Mouse (Mus musculus) spleen, adult 18-20 months (tissue): ENCODE results near the gene Stxbp3.
A peak's percentile ranks its signal among the peaks of the same experiment; 100 is the strongest.
"Not testable (repeated sequence)": the region's sequence is repeated elsewhere in the genome, so short reads cannot be mapped to it uniquely, and the experiment has no call there.

ENCODE experiments used
- DNase-seq, 2 experiments: peaks; one replicate each; pipeline ENCODE4 v3.0.0; 2022; ENCODE audit warnings: mixed read lengths in 2 of 2

Stxbp3 gene

DNA sequence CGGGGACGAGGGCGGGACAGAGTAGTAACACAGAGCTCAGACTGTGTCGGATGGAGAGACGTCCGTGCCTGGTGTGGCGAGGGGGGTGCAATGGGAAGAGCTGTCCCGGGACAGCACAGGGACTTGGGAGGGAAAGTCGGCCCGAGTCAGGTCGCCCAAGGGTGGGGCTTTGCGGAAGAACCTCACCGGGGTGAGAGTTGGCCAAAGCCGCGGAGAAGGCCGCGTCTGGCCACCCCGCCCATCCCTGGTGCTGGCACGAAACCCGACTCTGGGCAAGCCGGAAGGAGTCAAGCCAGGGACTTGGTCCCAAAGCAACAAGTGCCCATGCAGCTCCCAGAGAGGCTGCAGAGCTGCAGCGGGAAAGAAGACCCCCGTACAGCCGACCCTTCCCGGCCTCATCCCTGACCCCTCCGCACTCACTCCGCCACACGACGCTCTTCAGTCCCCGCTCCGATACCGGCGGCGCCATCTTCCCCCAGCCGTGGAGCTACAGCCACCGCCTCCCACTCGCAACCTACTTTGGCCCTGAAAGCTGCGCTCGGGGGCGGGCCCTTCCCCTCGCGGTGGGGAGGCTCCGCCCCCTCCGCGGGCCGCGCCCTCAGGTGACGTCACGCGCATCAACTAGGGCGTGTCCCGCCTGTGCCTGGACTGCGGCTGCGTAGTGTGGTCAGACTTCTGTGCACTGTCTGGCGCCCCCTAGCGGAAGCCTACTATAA lies at the start of gene Stxbp3:
Gene Stxbp3 (minus strand): TSS at position 527 of the 716 bp plus-strand sequence.
- DNase-seq = peak; percentile 97 to 100

DNA sequence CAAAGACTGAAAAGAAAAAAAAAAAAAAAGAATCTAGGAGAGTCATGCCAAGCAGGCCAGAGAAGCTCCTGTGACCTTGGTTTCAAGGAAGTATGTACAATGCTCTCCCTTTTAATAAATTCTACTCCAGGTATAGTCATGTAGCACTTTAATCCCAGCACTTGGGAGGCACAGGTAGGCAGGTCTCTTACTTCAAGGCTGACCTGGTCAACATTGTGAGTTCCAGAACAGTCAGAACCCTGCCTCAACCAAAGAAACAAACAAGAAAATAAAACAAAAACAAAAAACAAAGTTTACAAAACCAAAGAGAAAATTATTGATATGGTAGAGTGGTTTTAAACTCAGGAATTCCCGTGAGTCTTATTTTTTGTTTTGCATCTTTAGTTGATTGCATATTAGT lies 49.6 kb upstream of the Stxbp3 start, which contains the start of gene Fndc7:
Gene Fndc7 (minus strand): TSS at position 101 of the 400 bp plus-strand sequence.
- no peak for DNase-seq

DNA sequence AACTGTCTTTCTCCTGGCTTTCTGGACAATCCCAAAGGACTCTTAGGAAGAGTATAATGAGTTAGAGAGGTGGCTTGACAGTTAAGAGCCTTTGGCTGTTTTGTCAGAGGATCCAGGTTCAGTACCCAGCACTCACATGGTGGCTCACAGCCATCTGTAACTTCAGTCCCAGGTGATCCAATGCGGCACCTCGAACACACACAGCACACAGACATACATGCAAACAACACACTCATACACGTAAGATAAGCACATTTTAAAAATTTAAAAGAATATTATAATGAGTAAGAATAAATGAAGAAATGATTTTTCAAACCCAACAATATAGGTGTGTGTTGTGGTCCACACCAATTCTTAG lies 47.3 kb upstream of the Stxbp3 start:
- DNase-seq = no peak

DNA sequence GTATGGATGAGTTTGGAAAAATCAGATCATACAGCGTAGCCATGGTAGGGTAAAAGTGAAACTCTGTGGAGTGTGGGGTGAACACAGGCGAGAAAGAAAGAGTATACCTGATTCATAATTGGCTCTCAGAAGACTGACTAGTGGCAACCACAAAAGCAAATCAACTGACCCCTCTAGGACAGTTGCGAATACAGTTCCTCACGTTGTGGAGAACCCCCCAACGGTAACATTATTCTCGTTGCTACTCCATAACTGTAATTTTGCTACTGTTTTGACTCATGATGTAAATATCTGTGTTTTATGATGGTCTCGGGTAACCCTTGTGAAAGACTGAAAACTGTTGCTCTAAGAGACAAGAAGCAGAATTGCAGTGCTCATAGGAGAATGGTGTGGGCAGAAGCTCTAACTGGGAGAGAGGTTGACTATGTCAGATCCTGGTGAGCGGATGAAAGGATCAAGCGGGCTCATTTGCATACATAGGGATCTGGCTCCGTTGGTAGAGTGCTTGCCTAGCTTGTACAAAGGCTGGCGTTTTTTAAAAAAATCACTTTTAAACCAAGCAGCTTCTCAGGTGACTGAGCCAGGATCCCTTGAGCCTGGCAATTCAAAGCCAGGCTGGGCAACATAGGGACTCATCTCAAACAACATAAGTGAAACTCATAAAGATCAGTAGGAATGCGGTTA lies 46.8 kb upstream of the Stxbp3 start:
- DNase-seq = no peak

DNA sequence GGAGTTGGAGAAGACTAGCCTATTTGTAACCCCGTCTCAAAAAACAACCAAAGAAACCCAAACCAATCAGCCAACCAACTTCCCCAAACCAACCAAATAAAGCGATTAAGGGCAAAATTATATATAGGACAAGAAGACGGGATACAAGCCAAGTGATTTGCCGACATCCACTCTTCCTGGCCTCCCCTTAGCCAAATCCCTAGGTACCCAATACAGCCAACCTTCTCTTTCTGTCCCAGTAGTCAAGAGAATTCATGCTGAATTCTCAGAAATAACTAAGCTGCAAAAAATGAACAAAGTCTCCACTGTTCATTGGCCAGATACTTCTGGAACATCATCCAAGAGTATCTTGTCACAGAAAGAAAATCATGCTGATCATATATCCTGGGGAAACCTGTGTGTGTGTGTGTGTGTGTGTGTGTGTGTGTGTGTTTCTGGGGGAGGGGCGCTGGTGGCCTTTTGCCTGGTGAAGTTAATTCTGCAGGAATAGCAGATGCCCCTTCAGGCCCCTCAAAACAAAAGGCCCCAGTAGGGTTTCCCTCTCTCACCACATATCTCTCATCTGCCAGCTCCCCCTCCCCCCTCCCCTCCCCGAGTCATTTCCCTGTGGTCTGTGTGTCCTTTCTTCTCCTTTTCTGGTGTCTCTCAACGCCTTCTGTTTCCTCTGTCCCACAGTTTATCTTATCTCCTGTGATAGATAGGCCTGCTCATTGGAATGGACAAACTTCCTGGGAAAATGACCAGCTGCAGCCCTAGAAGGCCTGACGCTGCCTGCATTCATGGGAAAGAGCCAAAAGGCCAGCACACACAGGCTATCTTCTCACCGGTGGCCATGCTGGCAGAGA lies 45.6 kb upstream of the Stxbp3 start:
- DNase-seq = no peak

DNA sequence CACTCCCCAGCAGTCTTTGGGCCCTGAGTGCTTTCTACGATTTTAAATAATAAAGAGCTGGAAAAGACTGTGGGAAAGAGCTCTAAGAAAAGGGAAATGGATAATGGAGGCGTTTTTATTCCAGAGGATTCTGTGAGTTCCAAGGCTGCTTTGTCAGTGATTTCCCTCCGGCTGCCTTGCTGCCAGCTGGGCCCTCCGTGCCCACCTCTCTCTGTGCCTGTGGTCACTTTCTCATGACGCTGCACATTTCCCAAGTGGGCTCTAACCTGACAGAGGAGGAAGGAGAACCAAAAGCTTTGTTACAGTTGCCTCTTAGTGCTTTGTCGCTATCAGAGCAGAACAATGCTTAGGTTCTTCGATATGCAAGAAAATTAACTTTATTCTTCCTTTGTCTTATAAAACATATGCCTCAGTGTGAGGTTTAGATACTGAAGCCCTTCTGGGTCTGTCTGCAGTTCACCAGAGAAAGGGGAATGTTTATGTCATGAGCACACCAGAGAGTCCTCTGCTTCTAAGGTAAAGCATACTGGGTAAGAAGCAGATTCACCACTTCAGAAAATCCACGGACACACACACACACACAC lies 44.5 kb upstream of the Stxbp3 start:
- DNase-seq = no peak

DNA sequence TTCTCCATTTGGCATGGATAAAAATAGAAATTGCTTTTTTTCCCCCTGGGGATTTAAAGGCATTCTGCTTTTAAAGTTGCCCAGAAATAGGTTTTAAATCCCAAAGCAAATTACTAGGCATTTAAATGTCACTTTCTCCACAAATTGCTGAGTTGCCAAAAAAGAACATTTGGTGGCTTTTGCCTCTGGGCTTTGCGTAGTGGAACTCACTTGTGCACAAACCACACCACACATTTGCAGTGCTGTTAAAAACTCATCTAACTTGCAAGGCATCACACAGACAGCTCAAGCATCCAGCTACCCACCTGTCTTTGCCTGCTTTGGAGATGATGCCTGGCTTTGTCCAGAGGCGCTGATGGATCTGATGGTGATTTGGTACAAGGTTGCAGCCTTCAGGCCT lies 42.7 kb upstream of the Stxbp3 start:
- no peak for DNase-seq

DNA sequence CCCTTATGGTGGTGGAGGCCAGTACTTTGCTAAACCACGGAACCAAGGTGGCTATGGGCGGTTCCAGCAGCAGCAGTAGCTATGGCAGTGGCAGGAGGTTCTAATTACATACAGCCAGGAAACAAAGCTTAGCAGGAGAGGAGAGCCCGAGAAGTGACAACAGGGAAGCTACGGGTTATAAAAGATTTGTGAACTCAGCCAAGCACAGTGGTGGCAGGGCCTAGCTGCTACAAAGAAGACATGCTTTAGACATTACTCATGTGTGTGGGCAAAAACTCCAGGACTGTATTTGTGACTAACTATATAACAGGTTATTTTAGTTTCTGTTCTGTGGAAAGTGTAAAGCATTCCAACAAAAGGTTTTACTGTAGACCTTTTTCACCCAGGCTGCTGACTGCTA lies 41.5 kb upstream of the Stxbp3 start:
- not testable (repeated sequence) for DNase-seq

DNA sequence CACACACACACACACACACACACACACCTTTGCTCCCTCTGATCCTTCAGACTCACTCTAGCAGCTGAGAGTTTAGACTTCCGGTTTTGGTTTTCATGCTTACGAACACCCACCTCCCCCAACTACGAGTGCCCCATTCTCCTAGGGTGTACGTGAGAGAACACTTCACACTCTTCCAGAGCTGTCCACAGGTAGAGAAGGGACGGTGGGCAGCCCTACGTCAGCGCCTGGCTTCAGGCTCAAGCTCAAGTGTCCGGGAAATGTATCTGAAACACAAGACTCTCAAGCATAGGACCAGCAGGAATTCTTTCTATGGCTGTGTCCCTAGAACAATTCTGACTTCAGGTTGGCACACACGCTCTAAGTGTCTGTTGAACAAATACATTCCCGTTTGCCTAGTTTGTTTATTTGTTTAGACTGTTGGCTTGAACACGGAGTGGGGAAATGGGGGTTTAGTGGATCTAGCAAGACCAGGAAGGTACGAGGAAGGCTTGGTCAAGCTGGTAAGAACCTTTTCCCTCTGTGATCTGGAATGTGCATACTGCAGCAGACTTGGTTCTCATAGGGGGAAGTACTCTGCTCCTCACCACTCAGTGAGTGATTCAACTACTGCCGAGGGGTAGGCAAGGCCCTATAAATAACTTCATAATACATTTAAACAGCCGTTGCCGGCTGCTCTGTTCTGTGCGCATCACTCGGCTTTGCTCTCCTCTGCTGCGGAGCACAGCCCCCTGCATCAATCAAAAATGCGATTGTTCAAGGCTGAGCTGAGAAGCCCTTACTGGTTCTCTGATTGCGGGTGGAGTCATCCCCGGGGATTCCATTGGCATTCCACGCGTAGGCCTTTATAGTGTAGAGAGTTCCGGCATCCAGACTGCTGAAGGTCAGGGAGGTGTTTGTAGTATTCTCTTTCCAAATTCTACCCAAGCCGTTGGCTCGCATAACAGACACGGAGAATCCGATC lies 40.5 kb upstream of the Stxbp3 start:
- DNase-seq = peak in 1 of 2 experiments; percentile 11

DNA sequence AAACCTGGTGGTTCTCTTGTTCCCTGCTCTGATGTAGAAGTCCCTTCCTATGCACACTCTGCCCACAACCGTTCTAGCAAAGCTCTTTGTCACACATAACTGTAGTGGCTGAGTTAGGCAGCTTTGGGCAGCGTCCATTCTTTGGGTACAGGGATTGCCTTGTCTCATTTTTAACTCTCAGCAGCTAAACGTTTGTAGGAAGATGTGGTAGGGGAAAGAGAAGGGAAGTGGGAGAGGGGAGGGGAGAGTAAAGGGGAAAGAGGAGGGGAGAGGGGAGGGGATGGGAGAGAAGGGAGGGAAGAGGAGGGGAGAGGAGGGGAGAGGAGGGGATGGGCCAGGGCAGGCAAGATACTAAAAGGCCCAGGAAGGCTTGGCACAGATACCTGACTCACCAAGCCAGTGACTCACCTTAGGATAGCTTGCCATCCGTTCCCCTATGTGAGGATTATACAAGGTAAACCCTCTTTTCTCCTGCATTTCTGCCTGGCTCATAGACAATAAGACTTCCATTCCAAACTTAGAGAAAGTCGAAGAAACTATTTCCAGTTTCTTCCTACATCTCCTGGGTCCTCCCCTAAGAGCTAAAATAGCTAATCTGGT lies 39.6 kb upstream of the Stxbp3 start:
- DNase-seq = no peak

DNA sequence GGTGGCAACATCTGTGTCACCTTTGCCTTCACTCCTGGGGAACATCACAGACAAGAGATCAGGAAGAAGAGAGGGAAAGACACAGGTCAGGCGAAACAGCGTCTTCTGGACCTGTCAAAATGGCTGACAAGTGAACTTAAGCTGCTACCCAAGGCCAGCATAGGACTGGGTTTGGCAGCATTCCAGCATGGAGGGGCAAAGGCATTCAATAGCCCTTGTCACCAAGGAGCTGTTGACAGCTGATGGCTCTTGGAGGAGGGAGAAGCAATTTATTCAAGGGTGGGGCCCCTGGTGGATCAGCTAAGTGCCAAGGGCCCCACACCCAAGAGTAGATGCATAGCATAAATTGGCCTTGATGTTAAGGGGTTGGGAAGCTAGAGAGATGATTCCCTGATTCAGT lies 38.8 kb upstream of the Stxbp3 start:
- no peak for DNase-seq

DNA sequence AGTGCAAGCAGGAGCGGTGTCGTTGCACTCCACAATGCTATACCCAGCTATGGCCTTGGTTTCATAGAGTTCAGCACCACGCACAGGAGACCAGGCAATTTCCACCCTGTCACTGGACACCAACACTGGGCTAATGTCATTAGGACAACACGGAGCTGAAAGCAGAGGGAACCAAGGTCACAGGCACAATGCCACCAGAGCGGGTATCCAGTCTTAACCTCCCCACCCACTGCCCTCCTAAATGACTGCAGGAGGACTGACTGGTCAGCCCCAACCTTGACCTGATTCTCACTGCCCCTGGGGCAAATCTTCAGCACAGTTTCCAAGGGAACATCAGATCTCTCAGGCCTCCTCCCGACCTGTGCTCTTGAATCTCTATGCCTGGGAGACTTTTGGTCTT lies 30.3 kb upstream of the Stxbp3 start:
- no peak for DNase-seq

DNA sequence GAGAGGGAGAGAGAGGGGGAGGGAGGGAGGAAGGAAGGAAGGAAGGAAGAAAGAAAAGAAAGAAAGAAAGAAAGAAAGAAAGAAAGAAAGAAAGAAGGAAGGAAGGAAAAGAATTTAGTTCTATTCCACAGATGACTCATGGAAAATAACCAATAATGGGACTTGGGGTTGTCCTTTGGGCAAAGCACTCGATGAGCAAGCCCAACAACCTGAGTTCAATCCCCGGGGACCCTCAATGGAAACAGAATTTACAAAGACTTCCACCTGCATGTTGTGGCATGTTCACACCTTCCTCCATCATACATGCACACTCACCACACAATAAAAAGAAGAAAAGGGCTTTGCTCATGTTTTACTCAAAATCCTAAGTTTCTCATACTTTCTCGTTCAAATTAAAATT lies 27.1 kb upstream of the Stxbp3 start:
- DNase-seq = no peak

DNA sequence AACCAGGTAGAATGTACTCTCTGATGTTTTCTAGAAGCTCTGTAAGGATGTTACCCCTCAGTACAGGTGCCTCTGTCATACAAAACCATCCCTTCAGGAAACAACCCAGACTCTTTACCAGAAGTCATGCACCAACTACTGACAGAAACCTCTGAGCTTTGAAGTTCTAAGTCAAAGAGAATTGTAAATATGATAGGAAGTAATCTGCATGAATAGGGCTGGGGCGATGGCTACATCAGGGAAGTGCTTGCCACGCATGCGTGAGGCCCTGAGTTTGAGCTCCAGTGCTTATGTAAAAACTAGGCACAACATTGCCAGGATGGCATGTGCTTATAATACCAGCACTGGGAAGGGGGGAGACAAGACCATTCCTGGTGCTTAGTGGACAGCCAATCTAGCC lies 25.4 kb upstream of the Stxbp3 start:
- DNase-seq = no peak

DNA sequence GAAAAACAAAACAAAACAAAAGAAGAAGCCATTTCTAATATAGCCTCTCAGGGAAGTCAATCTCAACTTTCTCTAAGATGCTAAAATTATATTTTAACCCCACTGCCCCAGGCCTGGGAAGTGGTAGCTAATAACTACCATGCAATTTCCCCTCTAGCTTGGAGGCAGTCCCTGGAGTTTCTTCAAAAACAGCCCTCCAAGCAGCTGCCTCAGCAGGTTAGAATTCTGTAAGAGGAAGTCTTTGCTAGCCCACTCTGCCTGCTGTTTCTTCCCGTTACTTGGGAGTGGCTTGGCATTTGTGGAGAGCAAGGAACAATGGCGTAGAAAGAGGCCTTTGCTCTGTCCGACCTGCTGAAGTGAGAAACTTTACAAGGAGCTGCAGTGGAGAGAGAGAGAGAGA lies 24.8 kb upstream of the Stxbp3 start:
- no peak for DNase-seq

DNA sequence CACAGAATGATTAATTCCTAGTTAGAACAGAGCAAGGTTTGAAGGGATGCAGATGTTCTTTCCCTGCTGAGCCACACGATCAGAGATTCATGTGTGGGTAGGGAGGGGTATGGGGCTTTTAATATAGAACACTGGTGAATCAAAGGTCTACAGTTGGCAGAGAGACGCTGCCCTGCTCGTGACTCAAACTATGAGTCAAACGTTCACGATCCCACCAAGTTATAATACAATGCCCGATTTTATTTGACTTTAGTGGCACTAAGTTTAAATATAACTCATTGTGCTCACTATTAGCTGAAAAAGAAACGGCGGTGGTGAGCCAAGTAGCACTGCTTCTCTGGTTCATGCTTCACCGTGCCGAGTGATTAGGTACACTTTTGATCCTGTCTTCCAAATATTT lies 22.8 kb upstream of the Stxbp3 start:
- no peak for DNase-seq

DNA sequence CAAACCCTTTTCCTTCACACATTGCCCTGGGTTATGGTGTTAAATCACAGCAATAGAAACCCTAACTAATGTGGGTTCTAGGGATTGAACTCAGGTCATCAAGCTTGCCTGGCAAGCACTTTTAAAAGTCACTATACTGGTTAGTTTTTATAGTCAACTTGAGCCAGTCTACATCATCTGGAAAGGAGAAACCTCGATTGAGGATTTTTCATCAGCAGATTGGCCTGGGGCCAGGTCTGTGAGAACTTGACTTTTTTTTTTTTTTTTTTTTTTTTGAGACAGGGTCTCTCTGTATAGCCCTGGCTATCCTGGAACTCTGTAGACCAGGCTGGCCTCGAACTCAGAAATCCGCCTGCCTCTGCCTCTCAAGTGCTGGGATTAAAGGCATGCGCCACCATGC lies 22.0 kb upstream of the Stxbp3 start:
- DNase-seq = not testable (repeated sequence)

DNA sequence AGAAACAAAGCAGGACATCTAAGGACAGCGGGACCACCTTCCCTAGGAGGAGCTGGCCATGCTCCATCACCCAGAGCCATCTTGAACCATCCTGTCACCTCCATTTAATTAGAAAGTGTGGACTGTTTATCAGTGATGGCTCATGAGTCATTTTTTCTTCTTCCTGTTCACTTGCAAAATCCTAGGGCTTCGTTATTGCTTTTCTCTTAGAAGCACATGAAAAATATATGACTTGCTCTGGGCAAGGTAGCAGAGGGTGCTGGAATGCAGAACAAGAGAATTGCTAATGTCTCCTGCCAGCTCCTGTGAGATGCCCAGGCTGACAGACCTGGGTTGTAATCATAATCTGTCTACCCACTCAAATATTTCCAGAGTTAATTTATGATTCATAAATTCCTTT lies 20.5 kb upstream of the Stxbp3 start:
- no peak for DNase-seq

DNA sequence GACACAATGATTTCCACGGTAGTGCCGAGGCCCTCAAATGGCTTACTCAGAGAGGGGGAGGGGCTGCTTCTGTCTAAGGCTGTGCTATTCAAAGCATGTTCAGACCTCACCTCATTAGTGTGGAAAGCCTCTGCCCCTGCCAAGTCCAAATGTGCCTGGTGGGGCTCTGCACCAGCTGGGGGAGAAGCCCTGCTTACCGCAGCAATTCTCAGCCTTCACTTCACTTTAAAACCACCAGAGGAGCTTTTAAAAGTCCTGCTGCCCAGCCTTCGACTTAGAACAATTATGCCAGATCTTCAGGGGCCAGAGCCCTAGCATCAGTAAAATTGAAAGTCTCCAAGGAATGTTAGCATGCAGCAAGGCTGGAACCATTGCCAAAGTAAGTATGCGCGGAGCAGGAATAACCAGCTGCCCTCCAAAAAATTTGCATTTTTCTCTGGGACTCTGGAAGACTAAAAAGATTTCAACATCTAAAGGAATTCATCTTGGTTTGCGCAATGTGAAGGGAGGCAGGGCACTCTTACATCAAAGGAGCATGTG lies 18.0 kb upstream of the Stxbp3 start:
- no peak for DNase-seq

DNA sequence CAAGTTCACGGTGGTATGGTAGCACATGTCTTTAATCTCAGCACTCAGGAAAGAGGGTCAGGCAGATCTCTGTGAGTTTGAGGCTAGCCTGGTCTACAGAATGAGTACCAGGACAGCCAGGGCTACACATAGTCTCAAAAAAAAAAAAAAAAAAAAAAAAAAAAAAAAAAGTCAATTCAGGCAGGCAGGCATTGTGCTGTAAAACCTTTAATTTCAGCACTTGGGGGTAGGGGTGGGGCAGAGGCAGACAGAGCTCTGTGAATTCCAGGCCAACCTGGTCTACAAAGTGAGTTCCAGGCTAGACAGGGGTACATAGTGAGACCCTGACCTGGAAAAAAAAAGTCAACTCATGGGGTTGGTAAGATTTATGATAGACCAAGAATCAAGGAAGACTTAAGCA lies 17.4 kb upstream of the Stxbp3 start:
- no peak for DNase-seq

DNA sequence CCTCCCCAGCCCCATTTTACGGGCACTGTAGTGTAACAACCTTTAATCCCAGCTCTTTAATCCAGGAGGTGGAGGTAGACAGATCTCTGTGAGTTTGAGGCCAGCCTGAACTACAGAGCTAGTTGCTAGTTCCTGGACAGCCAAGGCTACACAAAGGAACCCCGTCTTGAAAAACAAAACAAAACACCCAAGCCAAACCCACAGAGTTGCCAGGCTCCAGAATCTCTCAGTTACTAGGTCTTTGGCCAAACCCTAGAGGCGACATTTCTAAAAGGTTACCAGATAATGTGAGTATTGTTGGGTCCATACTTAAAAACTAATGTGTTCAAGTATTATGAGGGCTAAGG lies 16.8 kb upstream of the Stxbp3 start:
- DNase-seq = no peak
